Comparison of ENCODE assay signal across 16 mouse cellular contexts in genomic region chrX:71532635-71533034, GRCm38 (mm10). TPM values are rescaled to one million over a fixed set of nuclear protein-coding genes. Genes with fewer than 3 reads are reported as not detected.
A peak's percentile ranks its signal among the peaks of the same experiment; 100 is the strongest.
DNase-seq lines count a peak whose midpoint lies in the region; ATAC-seq and TF ChIP-seq lines count a peak whose summit lies in the region.
"Had no signal": no experiment of that assay in that cellular context is flagged by ENCODE, and none has a peak within 500 bp of the region (broad histone marks: within the 10 kb centered on the region; RNA-seq: fewer than 3 reads in every experiment).

No protein-coding gene starts in this region.

- TF ChIP-seq RAD21 in MEL (IDR thresholded peaks at IDR 0.05; ENCODE audit: low read depth, low read length): peak; percentile 27; the same call in 1 of the 2 replicates

- TF ChIP-seq POLR2A in kidney, adult 2 months (IDR thresholded peaks at IDR 0.05; ENCODE audit: low read depth, low read length): no peak
- TF ChIP-seq POLR2A in lung, adult 2 months (IDR thresholded peaks at IDR 0.05; ENCODE audit: borderline replicate concordance, extremely low read depth, low read depth, low read length): no peak
- no peak for TF ChIP-seq POLR2A in MEL (IDR thresholded peaks at IDR 0.05; ENCODE audit: control insufficient read depth in 1 of 2, insufficient read depth in 1 of 2, low read depth in 1 of 2, low read length in 2 of 2, poor library complexity in 1 of 2)

- no peak overlapping the region for H3K27ac ChIP-seq in kidney, adult 2 months (ENCODE audit: insufficient read depth, low read depth, low read length)
- no peak overlapping the region for H3K27ac ChIP-seq in kidney, embryonic 15.5 days
- H3K27ac ChIP-seq in MEL (ENCODE audit: control insufficient read depth, low read depth, low read length): no peak overlapping the region
- H3K27ac ChIP-seq: embryonic facial prominence, embryonic 15.5 days; forebrain, embryonic 13.5 days; hindbrain, embryonic 14.5 days; limb, embryonic 13.5 days had no signal

- peak; percentile 4 for DNase-seq in kidney, adult 2 months
- DNase-seq in lung, postnatal 14 days: peak; percentile 14
- no peak for DNase-seq in lung, adult 2 months
- peak; percentile 53 for DNase-seq in MEL (ENCODE audit: low read depth, low spot score)
- peak; percentile 41 for DNase-seq in thymus, postnatal 4 days
- no peak for DNase-seq in layer of hippocampus, postnatal 36 days
- DNase-seq: cerebellum, adult 18-20 months; heart, adult 11 months; kidney, adult 8-10 months; midbrain, embryonic 14.5 days; right cerebral cortex, postnatal 25 days had no signal

- no peaks in the 10 kb centered on the region for H3K9me3 ChIP-seq in kidney, embryonic 15.5 days (replicated peaks)
- H3K9me3 ChIP-seq in MEL (replicated peaks; ENCODE audit: insufficient read depth, low read length): no peaks in the 10 kb centered on the region
- H3K9me3 ChIP-seq: embryonic facial prominence, embryonic 15.5 days; forebrain, embryonic 13.5 days; limb, embryonic 13.5 days had no signal

- no peaks in the 10 kb centered on the region for H3K27me3 ChIP-seq in kidney, adult 2 months (replicated peaks; ENCODE audit: control insufficient read depth, insufficient read depth, low read length)
- H3K27me3 ChIP-seq in kidney, embryonic 15.5 days: peaks cover 5% of the 10 kb centered on the region; the same call in 1 of the 2 replicates
- no peaks in the 10 kb centered on the region for H3K27me3 ChIP-seq in MEL (ENCODE audit: control insufficient read depth in 1 of 2, insufficient read depth in 2 of 2, low read length in 2 of 2)
- H3K27me3 ChIP-seq: embryonic facial prominence, embryonic 15.5 days; forebrain, embryonic 13.5 days had no signal

- H3K4me1 ChIP-seq in kidney, adult 2 months (ENCODE audit: control insufficient read depth, insufficient read depth, low read length): no peaks in the 10 kb centered on the region
- 0 out of 2 replicates have a peak, but pooled peaks cover 4% of the 10 kb centered on the region for H3K4me1 ChIP-seq in kidney, embryonic 15.5 days
- no peaks in the 10 kb centered on the region for H3K4me1 ChIP-seq in lung, adult 2 months (ENCODE audit: control insufficient read depth, insufficient read depth, low read length)
- peaks cover 0 to 6% of the 10 kb centered on the region in 2 experiments; a peak in 2 of 4 replicates for H3K4me1 ChIP-seq in MEL (ENCODE audit: control insufficient read depth in 1 of 2, insufficient read depth in 2 of 2, low read length in 2 of 2)
- H3K4me1 ChIP-seq: embryonic facial prominence, embryonic 15.5 days had no signal

- 62% methylated on average over 3 of the region's 3 CpGs for WGBS in kidney, adult 2 months
- WGBS in kidney, embryonic 15.5 days: 69% methylated on average over 3 of the region's 3 CpGs
- 61% methylated on average over 3 of the region's 3 CpGs for WGBS in lung, adult 2 months

- H3K4me3 ChIP-seq in kidney, adult 2 months (ENCODE audit: insufficient read depth, low read depth, low read length): no peak overlapping the region
- H3K4me3 ChIP-seq in kidney, embryonic 15.5 days (replicated peaks): no peak overlapping the region
- no peak overlapping the region for H3K4me3 ChIP-seq in lung, adult 2 months (replicated peaks; ENCODE audit: extremely low read depth, low read depth, low read length)
- H3K4me3 ChIP-seq in MEL (ENCODE audit: control insufficient read depth in 1 of 2, insufficient read depth in 1 of 2, low read depth in 2 of 2, low read length in 2 of 2): no peak overlapping the region
- H3K4me3 ChIP-seq: embryonic facial prominence, embryonic 15.5 days; forebrain, embryonic 13.5 days; limb, embryonic 13.5 days had no signal

- no peaks in the 10 kb centered on the region for H3K79me2 ChIP-seq in MEL (ENCODE audit: control insufficient read depth, insufficient read depth, low read length, poor library complexity)

- 0 out of 2 replicates have a peak, but pooled peaks have one; percentile 18 for TF ChIP-seq CTCF in kidney, adult 2 months (conservative IDR thresholded peaks at IDR 0.05; ENCODE audit: insufficient read depth, insufficient read length, low read depth, low read length)
- no peak for TF ChIP-seq CTCF in lung, adult 2 months (IDR thresholded peaks at IDR 0.05; ENCODE audit: insufficient read depth, low read length)
- TF ChIP-seq CTCF in MEL (IDR thresholded peaks at IDR 0.05 in 2 of 3, conservative IDR thresholded peaks at IDR 0.05 in 1 of 3; ENCODE audit: control insufficient read depth in 1 of 3, insufficient read depth in 1 of 3, low read depth in 2 of 3, low read length in 3 of 3, poor library complexity in 1 of 3, severe bottlenecking in 1 of 3): peak; percentile 22 to 53 (median 34); a peak in 5 of 6 replicates

- no peak for ATAC-seq in kidney, embryonic 15.5 days (replicated peaks; ENCODE audit: low FRiP score)
- ATAC-seq: forebrain, embryonic 13.5 days had no signal

- H3K4me2 ChIP-seq in kidney, embryonic 15.5 days: no peak overlapping the region
- H3K4me2 ChIP-seq: embryonic facial prominence, embryonic 15.5 days; forebrain, embryonic 13.5 days; hindbrain, embryonic 14.5 days; limb, embryonic 13.5 days had no signal

- no peak for TF ChIP-seq EP300 in MEL (IDR thresholded peaks at IDR 0.05; ENCODE audit: low read depth in 1 of 2, low read length in 2 of 2)

- no peak overlapping the region for H3K9ac ChIP-seq in kidney, embryonic 15.5 days
- no peak overlapping the region for H3K9ac ChIP-seq in MEL (ENCODE audit: control insufficient read depth, low read depth, low read length, poor library complexity, severe bottlenecking)
- H3K9ac ChIP-seq: embryonic facial prominence, embryonic 15.5 days; forebrain, embryonic 13.5 days; hindbrain, embryonic 14.5 days; limb, embryonic 13.5 days had no signal

- H3K36me3 ChIP-seq in kidney, adult 2 months (ENCODE audit: control insufficient read depth, insufficient read depth, low read length): no peaks in the 10 kb centered on the region
- no peaks in the 10 kb centered on the region for H3K36me3 ChIP-seq in kidney, embryonic 15.5 days
- no peaks in the 10 kb centered on the region; a peak in 1 of 4 replicates for H3K36me3 ChIP-seq in MEL (ENCODE audit: control insufficient read depth in 1 of 2, insufficient read depth in 2 of 2, low read length in 2 of 2)
- H3K36me3 ChIP-seq: embryonic facial prominence, embryonic 15.5 days; limb, embryonic 13.5 days had no signal

TF ChIP-seq in MEL, 35 proteins besides CTCF, POLR2A, EP300 and RAD21:
- TF ChIP-seq MAZ (IDR thresholded peaks at IDR 0.05; ENCODE audit: low read depth, low read length): no peak
- TF ChIP-seq SMC3 (IDR thresholded peaks at IDR 0.05; ENCODE audit: low read depth, low read length): peak; percentile 50

RNA-seq across cellular contexts. Expression of gene Hmgb3, which starts 23.1 kb away (rescaled TPM):
- polyA plus RNA-seq in kidney, adult 2 months (2012; rRNA removed): 15.0 and 17.0 TPM in 2 replicates
- polyA plus RNA-seq in kidney, embryonic 15.5 days (2015; fragmentation: Nextera tagmentation; extraction: Ambion mirVana): 361 and 382 TPM in 2 replicates
- polyA plus RNA-seq in lung, adult 2 months (2012; rRNA removed): 8.3 and 9.2 TPM in 2 replicates
- total RNA-seq in MEL (2012; rRNA removed): 110 and 127 TPM in 2 replicates
- polyA plus RNA-seq in MEL (2012; ENCODE audit: insufficient read depth in 1 of 2, insufficient read length in 2 of 2, low read depth in 1 of 2, low replicate concordance in 2 of 2, missing spikeins in 1 of 2): 100 to 1,000 TPM in 1 of 2 experiments, not detected in 1; 181 TPM
- 10 to 100 TPM; 14.0 to 19.9 TPM for total RNA-seq in layer of hippocampus, postnatal 36 days (2021)

RNA-seq across cellular contexts. Expression of gene Cd99l2, which starts 40.0 kb away (rescaled TPM):
- polyA plus RNA-seq in kidney, adult 2 months (2012; rRNA removed): 23.7 and 24.1 TPM in 2 replicates
- 29.6 and 33.7 TPM in 2 replicates for polyA plus RNA-seq in kidney, embryonic 15.5 days (2015; fragmentation: Nextera tagmentation; extraction: Ambion mirVana)
- polyA plus RNA-seq in lung, adult 2 months (2012; rRNA removed): 15.2 and 51.2 TPM in 2 replicates
- total RNA-seq in MEL (2012; rRNA removed): 7.7 and 7.9 TPM in 2 replicates
- polyA plus RNA-seq in MEL (2012; ENCODE audit: insufficient read depth in 1 of 2, insufficient read length in 2 of 2, low read depth in 1 of 2, low replicate concordance in 2 of 2, missing spikeins in 1 of 2): 10 to 100 TPM in 1 of 2 experiments, not detected in 1; 12.0 TPM
- total RNA-seq in layer of hippocampus, postnatal 36 days (2021): 10 to 100 TPM; 49.1 to 52.2 TPM

Comparison
In these comparisons a context has a peak if more than half of its experiments do, and no peak if none do; other contexts are left out.
1. DNase-seq: peak in kidney, adult 2 months (single experiment), lung, postnatal 14 days (single experiment), MEL (single experiment) and thymus, postnatal 4 days (single experiment); none in lung, adult 2 months (single experiment) and layer of hippocampus, postnatal 36 days (0 of 2).